Mouse (Mus musculus): ENCODE data around the gene Prkch.

GRCm38 (mm10) chr12:73639571-73639970, 55.0 kb downstream of the Prkch start:
- TF ChIP-seq CTCF (IDR thresholded peaks at IDR 0.05; ENCODE audit: low read depth) (no peak), EP300 (optimal IDR thresholded peaks at IDR 0.05) (no peak)

Measured in stomach, postnatal 0 days (tissue).